Mouse (Mus musculus): ENCODE results near the gene Slc18a2.

The Slc18a2 gene

GRCm38 (mm10) chr19:59276354-59276753 is 15.7 kb downstream of the Slc18a2 start:
- DNase-seq (ENCODE audit: low spot score in 2 of 2): no peak

GRCm38 (mm10) chr19:59280841-59281240 is 20.1 kb downstream of the Slc18a2 start:
- DNase-seq (ENCODE audit: low spot score in 2 of 2): no peak

- peak in 1 of 2 experiments; percentile 0 for DNase-seq (ENCODE audit: low spot score in 2 of 2)
Observed at GRCm38 (mm10) chr19:59282001-59282400, 21.3 kb downstream of the Slc18a2 start.

- DNase-seq (ENCODE audit: low spot score in 2 of 2): no peak
Observed at GRCm38 (mm10) chr19:59289042-59289441, 28.3 kb downstream of the Slc18a2 start.

GRCm38 (mm10) chr19:59289811-59290210 is 29.1 kb downstream of the Slc18a2 start:
- no peak for DNase-seq (ENCODE audit: low spot score in 2 of 2)

- no peak for DNase-seq (ENCODE audit: low spot score in 2 of 2)
Observed at GRCm38 (mm10) chr19:59292183-59292839, 31.6 kb downstream of the Slc18a2 start.

- no peak for DNase-seq (ENCODE audit: low spot score in 2 of 2)
Observed at GRCm38 (mm10) chr19:59315308-59315707, 54.6 kb downstream of the Slc18a2 start.

- DNase-seq (ENCODE audit: low spot score in 2 of 2): peak in 1 of 2 experiments; percentile 23
Observed at GRCm38 (mm10) chr19:59316571-59316970, 55.9 kb downstream of the Slc18a2 start.

GRCm38 (mm10) chr19:59321990-59322389 is 61.3 kb downstream of the Slc18a2 start, which contains the start of gene Rps12-ps3:
TSS of gene Rps12-ps3 (plus strand) at chr19:59322290.
- no peak for DNase-seq (ENCODE audit: low spot score in 2 of 2)

GRCm38 (mm10) chr19:59330816-59331225 is 70.1 kb downstream of the Slc18a2 start:
- DNase-seq (ENCODE audit: low spot score in 2 of 2): no peak

- no peak for DNase-seq (ENCODE audit: low spot score in 2 of 2)
Observed at GRCm38 (mm10) chr19:59336655-59337054, 76.0 kb downstream of the Slc18a2 start.

- no peak for DNase-seq (ENCODE audit: low spot score in 2 of 2)
Observed at GRCm38 (mm10) chr19:59337872-59338681, 77.4 kb downstream of the Slc18a2 start.

GRCm38 (mm10) chr19:59339908-59340307 is 79.2 kb downstream of the Slc18a2 start:
- DNase-seq (ENCODE audit: low spot score in 2 of 2): no peak

GRCm38 (mm10) chr19:59342964-59343363 is 82.3 kb downstream of the Slc18a2 start:
- no peak for DNase-seq (ENCODE audit: low spot score in 2 of 2)

GRCm38 (mm10) chr19:59344304-59344711 is 83.6 kb downstream of the Slc18a2 start:
- DNase-seq (ENCODE audit: low spot score in 2 of 2): peak in 1 of 2 experiments; percentile 14

GRCm38 (mm10) chr19:59345081-59345657 is 84.5 kb downstream of the Slc18a2 start:
- DNase-seq (ENCODE audit: low spot score in 2 of 2): peak; percentile 16 to 26
